Mouse (Mus musculus) G1E-ER4 (cell line): ENCODE data around the gene Faap20. TPM values are rescaled to one million over a fixed set of nuclear protein-coding genes. Genes with fewer than 3 reads are reported as not detected.

Experiments used
- GATA1 ChIP-seq: IDR thresholded peaks from one replicate; pipeline ENCODE4 v1.8.0; 2012; ENCODE audit warnings: low read length, inconsistent platforms
- polyA plus RNA-seq: library from polyadenylated mRNA; stranded (reverse); fragments of >175 nt; gene quantifications from 2 replicates; pipeline ENCODE4 v1.2.3, GENCODE M21; 2012

The Faap20 gene
- 34.7 and 37.0 TPM in 2 replicates for polyA plus RNA-seq

GRCm38 (mm10) chr4:155249648-155250351 is at the start of gene Faap20:
Gene Faap20 (plus strand): TSS chr4:155249802.
- TF ChIP-seq GATA1: no peak

GRCm38 (mm10) chr4:155200861-155201390 is 48.7 kb upstream of the Faap20 start:
- TF ChIP-seq GATA1: no peak

DNA sequence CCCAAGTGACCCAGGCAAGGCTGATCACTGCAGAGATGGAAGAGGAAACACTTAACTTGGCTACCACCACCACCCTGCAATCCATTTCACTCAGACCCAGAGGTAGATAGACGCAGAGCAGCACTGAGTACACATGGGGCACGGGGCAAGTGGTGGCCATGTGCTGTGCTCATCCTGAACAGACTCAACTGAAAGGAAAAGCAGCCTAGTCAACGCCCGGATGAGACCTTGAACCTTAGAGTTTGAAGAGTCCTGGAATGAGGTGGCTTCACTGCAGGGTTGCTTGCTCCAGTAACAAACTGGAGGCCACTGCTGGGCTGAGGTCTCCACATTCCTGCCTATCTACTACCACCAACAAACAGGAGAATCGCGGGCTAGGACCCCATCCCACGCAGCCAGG is 47.8 kb upstream of the Faap20 start:
- no peak for TF ChIP-seq GATA1

DNA sequence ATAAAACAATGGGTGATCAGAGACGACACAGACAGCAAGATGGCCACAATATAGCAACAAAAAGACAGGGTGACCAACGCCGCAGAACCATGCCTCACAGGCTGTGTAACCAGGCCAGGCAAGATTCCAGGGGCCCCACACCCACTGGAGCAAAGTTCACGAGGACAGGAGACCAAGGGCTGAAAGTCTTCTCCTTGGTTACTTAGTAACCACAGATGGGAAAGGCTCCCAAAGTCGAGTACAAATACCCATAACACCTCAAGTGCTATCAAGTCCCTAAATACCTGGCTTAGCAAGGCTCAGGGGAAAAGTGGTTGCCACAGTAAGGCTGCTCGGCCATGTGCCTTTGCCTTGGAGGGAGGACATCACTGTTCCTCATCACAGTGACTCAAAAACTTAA is 43.7 kb upstream of the Faap20 start:
- no peak for TF ChIP-seq GATA1

DNA sequence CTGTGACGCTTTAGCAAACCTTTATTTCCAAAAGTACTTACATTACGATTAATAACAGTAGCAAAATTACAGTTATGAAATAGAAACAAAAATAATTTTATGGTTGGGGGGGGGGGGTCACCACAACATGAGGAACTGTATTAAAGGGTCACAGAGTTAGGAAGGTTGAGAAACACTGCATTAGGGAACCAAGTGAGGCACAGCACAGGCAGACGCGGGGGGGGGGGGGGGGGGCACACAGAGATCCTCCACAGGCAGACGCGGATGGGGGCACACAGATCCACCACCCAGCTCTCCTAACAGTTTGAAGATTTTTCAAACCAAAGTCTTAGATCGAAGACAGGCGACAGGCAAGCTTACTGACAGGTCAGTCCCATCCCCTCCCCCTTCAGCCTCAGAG is 43.1 kb upstream of the Faap20 start:
- no peak for TF ChIP-seq GATA1

GRCm38 (mm10) chr4:155207841-155208240 is 41.8 kb upstream of the Faap20 start:
- no peak for TF ChIP-seq GATA1

- TF ChIP-seq GATA1: no peak
These were observed 41.0 kb upstream of the Faap20 start for GRCm38 (mm10) chr4:155208613-155209012.

DNA sequence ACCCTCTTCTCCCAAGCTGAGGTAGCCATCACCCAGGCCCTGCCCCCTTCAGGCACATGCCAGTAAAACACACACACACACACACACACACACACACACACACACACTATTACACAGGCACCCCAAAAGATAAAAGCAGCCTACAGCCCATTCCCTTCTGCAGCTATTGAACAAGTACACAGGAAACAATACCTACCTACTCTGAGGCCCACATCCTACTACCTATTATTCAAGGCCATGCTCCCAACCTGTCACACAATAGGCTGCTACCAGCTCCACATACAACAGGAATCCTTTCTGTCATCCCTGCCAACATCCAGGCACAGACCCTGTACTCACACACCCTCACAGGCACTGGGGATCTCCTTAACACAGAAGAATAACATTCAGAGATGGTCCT is 40.5 kb upstream of the Faap20 start:
- TF ChIP-seq GATA1: no peak

DNA sequence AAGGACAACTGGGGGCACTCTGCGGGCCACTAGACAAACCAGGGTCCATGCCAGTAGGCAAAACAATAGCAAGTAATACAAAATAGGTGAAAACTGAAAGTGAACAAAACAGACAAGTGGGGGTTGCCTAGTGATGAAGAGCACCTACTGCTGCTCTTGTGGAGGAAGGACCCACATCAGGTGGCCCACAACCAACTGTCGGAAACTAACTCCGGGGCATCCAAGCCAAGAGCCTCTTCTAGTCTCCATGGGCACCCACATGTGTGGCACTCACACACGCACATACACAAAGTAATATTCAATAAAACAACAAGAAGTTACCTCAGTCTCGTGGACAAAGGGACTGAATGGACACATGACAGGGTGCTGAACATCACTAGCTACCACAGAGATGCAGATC is 40.1 kb upstream of the Faap20 start:
- no peak for TF ChIP-seq GATA1

DNA sequence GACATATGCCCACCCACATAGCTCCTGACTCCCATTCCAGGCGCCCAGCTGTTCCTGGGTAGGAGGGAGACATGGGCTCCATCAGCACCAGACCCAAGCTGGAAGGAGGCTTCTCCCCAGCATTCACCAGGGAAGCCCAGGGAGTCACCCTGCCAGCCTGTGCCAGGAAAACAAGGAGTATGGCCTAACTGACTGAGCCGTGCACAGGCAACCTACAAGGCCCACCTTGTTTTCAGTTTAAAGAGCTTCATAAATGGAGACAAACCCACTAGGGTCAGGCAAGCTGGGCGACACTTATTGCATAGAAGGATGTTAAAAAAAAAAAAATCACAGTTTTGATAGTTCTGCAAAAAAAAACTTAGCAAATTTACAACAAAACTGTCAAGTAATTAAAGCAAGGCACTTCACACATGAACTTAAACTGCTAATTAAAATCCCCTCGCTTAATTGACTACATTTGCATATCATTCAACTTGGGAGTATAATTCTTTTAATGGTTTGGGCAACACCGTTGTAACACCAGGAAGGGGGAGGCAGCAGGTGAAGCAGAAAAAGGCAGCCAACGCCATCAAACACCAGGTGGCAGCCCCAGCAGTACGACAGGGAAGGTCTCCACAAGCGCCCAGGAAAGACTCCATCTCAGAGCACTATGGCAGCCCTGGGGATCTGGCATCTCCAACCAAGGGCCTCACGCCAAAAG is 36.4 kb upstream of the Faap20 start:
- no peak for TF ChIP-seq GATA1

DNA sequence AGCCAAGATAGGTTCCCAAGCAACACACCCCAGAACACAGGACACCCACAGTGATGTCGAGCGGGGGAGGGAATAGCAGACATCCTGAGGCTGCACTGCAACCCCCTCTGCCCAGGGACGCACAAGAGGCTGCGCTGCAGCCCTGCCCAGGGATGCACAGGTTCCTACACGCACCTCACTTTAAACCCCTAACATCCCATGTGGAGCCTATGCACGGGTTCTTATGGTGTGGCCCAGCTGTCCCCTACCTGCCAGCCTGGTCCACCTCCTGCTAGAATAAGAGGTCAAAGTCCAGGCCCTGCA is 35.9 kb upstream of the Faap20 start:
- TF ChIP-seq GATA1: no peak

GRCm38 (mm10) chr4:155214188-155214587 is 35.4 kb upstream of the Faap20 start:
- TF ChIP-seq GATA1: no peak

DNA sequence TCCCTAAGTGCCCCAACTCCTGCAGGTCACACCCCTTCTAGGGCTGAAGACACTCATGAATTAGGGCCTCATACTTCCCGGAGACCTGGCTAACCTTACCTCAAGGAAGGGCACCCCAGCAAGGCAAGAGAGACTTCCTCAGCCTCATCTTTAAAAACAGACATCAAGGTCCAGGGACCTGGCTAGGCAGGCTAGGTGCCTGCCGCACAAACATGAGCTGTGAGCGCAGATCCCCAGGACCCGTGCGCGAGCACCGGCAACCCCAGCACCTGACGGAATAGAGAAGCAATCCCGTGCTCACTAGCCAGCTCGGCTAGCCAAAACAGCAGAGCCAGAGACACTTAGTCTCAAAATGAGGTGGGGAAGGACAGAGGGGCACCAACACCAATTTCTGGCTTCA is 34.8 kb upstream of the Faap20 start:
- TF ChIP-seq GATA1: no peak

GRCm38 (mm10) chr4:155215203-155215602 is 34.4 kb upstream of the Faap20 start:
- TF ChIP-seq GATA1: no peak

DNA sequence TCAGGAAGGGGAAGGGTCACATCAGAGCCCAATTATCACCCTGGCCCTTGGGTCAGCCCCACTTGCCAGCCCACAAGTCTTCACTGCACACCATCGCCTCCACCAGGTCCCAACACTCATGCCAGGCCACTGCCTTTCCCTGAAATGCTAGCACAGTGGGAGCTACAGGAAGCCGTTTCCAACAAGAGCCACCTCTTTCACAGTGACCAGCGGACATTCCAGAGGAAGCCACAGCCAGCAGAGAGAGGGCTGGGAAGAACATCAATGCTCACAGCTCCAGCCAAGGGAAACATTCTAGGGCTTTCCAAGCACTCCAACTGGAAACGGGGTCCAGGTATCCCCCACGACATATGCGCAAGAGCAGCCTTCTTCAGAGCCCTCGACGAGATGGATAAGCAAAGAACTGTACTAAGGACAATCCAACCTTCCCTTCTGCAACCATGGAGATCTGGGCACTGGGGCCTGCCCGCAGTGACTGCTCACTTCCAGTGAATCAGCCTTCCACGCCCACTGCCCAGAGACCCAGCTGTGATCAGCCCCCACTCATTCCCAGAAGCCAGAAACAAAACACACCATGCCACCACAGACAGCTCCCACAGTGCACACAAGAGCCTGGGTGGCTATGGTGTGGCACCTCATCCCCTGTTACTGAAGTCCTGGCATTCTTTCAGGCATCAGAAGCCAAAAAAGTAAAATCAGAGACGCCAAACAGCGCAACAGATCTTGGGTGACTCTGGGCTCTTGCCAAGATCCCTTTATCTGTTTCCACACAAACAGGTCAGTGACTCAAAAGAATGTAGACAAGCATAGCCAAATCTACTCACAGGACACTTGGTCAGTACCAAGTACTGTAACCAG is 33.6 kb upstream of the Faap20 start:
- no peak for TF ChIP-seq GATA1
